Mouse (Mus musculus) heart, embryonic 11.5 days (tissue): ENCODE measurements at regions not wholly inside any gene's neighbourhood (a gene's known extent, or its start where the extent isn't known, plus 50 kb on each side); places are given as distances from the start of the nearest gene placed in this dataset.

Experiments
- ATAC-seq: fragments of 200-750 bp; cut with Nextera tagmentation; replicated peaks from 2 replicates; pipeline ENCODE4 v1.8.0; 2017; ENCODE audit warnings: moderate library complexity; ENCODE audit not compliant: insufficient number of reproducible peaks, low FRiP score, low TSS enrichment
- H3K27ac ChIP-seq: fragments of 300-500 bp; sonication (generic); 2 replicates; pipeline ENCODE4 v1.5.1; 2014; ENCODE audit warnings: mild to moderate bottlenecking, low read depth, low read length
- H3K27me3 ChIP-seq: fragments of 300-500 bp; sonication (generic); 2 replicates; pipeline ENCODE4 v1.6.1; 2014; ENCODE audit warnings: mild to moderate bottlenecking, low read length, mixed read lengths; ENCODE audit not compliant: control insufficient read depth, insufficient read depth
- H3K36me3 ChIP-seq: fragments of 300-500 bp; sonication (generic); 2 replicates; pipeline ENCODE4 v1.6.1; 2014; ENCODE audit warnings: mild to moderate bottlenecking, low read length, moderate library complexity, mixed read lengths; ENCODE audit not compliant: control insufficient read depth, insufficient read depth
- H3K4me1 ChIP-seq: fragments of 300-500 bp; sonication (generic); 2 replicates; pipeline ENCODE4 v1.6.1; 2014; ENCODE audit warnings: low read length; ENCODE audit not compliant: control insufficient read depth, insufficient read depth
- H3K4me2 ChIP-seq: fragments of 300-500 bp; sonication (generic); 2 replicates; pipeline ENCODE4 v1.6.1; 2014; ENCODE audit warnings: mild to moderate bottlenecking, moderate library complexity
- H3K4me3 ChIP-seq: fragments of 300-500 bp; sonication (generic); 2 replicates; pipeline ENCODE4 v1.5.1; 2014; ENCODE audit warnings: low read depth, low read length
- H3K9ac ChIP-seq: fragments of 300-500 bp; sonication (generic); 2 replicates; pipeline ENCODE4 v1.6.1; 2014; ENCODE audit warnings: mild to moderate bottlenecking, low read depth, low read length, moderate library complexity
- H3K9me3 ChIP-seq: fragments of 300-500 bp; sonication (generic); replicated peaks from 2 replicates; pipeline ENCODE4 v1.6.1; 2016; ENCODE audit warnings: low read length; ENCODE audit not compliant: control insufficient read depth
- WGBS: fragments of 180-500 bp; shearing (Covaris S2); extraction: QIAGEN DNeasy Blood & Tissue Kit; methylation state at CpG from one replicate; pipeline ENCODE4 v1.1.7; 2014; ENCODE audit not compliant: insufficient replicate concordance; 5-methylcytosine and 5-hydroxymethylcytosine counted together

DNA sequence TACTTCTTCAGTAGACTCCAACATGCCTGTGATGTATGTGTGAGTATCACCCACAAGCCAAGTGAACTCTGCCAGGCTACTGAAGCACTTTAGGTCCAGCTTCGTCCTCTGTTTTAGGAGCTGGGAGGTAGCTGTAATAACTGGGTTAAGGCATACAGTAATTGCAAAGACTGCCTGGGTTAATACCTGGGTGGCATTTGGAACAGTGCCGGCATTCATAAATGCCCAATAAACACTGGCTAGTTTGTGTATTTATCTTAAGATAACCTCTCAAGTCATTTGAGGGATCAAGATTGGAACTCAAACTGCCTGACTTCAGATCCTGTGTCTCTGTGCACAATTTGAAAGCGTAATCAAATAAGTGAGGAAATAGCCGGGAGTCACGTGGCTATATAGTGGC is 261.0 kb downstream of the Cog6 start:
- no peak for ATAC-seq

DNA sequence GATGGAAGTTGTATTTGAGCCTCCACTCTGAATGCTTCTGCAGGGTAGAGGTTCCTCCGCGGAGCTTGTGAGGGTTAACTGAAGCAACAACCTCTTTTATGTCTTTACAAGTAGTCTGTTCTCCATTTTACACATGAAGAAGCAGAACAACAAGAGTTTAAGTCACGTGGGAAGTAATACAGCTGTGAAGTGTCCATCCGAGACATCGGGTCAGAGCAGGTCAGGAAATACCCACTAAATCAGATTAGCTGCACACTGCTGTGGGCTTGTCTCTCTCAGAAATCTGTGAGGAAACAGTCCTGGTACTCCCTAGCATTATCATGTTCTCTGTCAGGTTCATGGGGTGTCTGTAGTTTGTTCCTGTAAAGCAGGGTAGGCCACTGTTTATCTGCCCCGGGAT is 262.1 kb downstream of the Cog6 start:
- H3K9ac ChIP-seq, result no peak overlapping the region
- H3K9me3 ChIP-seq, result no peaks in the 10 kb centered on the region
- H3K27me3 ChIP-seq, result no peaks in the 10 kb centered on the region
- no peak overlapping the region for H3K4me3 ChIP-seq
- H3K27ac ChIP-seq, result no peak overlapping the region
- no peak overlapping the region for H3K4me2 ChIP-seq
- 69% methylated on average over 6 of the region's 6 CpGs for WGBS
- H3K4me1 ChIP-seq, result no peaks in the 10 kb centered on the region
- ATAC-seq, result no peak
- no peaks in the 10 kb centered on the region for H3K36me3 ChIP-seq

More for the DNA sequence above, 261.0 kb downstream of the Cog6 start:
- Histone ChIP-seq H3K4me1 (no peaks in the 10 kb centered on the region), H3K27ac (no peak overlapping the region), H3K4me3 (no peak overlapping the region), H3K36me3 (no peaks in the 10 kb centered on the region), H3K9me3 (no peaks in the 10 kb centered on the region), H3K27me3 (no peaks in the 10 kb centered on the region), H3K9ac (no peak overlapping the region), H3K4me2 (no peak overlapping the region)
- WGBS, result 63% methylated on average over 5 of the region's 5 CpGs

GRCm38 (mm10) chr3:52754401-52754800 is 262.6 kb downstream of the Cog6 start:
- WGBS, result 58% methylated on average over 4 of the region's 4 CpGs
- Histone ChIP-seq H3K36me3 (no peaks in the 10 kb centered on the region), H3K4me2 (no peak overlapping the region), H3K27me3 (no peaks in the 10 kb centered on the region), H3K27ac (no peak overlapping the region), H3K9ac (no peak overlapping the region), H3K9me3 (no peaks in the 10 kb centered on the region), H3K4me3 (no peak overlapping the region), H3K4me1 (no peaks in the 10 kb centered on the region)
- ATAC-seq, result no peak

GRCm38 (mm10) chr3:52746917-52747316 is 270.1 kb downstream of the Cog6 start:
- Histone ChIP-seq H3K27me3 (no peaks in the 10 kb centered on the region), H3K9me3 (no peaks in the 10 kb centered on the region), H3K4me2 (no peak overlapping the region), H3K36me3 (no peaks in the 10 kb centered on the region), H3K4me1 (no peaks in the 10 kb centered on the region; the same call in 1 of the 2 replicates), H3K27ac (no peak overlapping the region), H3K4me3 (no peak overlapping the region), H3K9ac (no peak overlapping the region)
- ATAC-seq, result no peak
- WGBS, result 69% methylated on average over 3 of the region's 3 CpGs

DNA sequence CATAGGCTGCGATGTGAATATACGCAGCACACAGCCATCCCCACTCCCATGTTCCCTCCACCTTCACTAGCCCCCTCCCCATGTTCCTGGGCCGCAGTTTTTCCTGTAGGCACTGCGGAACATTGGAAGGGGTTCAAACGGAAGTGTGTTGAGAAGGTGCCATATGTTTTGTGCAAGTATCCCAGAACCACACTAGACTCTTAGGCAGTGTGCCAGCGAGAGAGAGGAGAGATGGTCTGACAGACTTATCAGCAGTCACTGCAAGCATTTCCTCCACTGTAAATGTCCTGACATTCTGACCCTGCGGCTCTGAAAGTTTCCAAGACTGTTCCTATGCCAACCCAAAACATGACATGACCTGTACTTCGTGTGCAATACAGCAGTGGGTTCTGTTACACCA is 272.7 kb downstream of the Cog6 start:
- Histone ChIP-seq H3K27me3 (no peaks in the 10 kb centered on the region), H3K4me1 (no peaks in the 10 kb centered on the region; the same call in 1 of the 2 replicates), H3K4me3 (no peak overlapping the region), H3K4me2 (no peak overlapping the region), H3K27ac (no peak overlapping the region), H3K36me3 (no peaks in the 10 kb centered on the region), H3K9ac (no peak overlapping the region), H3K9me3 (no peaks in the 10 kb centered on the region)
- ATAC-seq, result peak; percentile 84
- 45% methylated on average over 8 of the region's 8 CpGs for WGBS

DNA sequence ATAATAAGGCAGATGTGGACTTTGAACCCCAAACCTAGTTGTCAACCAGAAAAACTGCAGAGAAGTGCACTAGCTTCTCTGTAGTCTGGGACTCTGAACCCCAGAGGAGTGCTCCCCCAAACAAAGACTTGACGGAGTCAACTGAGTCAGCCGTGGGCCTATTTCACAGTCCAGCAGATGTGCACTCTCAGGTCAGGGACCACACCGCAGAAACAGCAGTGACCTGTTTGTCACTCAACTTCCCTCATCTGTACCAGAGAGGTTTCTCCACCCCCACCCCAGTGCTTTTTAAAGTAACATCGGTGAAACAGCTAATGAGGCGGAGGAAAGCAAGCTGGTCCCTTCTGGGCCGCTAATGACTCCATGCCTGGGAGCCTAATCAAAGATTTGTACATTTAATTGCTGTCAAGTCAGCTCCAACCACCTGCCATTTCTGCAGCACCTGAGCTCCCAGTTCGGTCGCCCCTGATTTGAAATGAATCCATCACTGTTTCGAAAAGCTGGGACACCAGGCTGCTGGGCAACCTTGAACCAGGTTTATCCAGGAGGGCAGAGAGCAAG is 276.5 kb downstream of the Cog6 start:
- no peak for ATAC-seq
- Histone ChIP-seq H3K27me3 (no peaks in the 10 kb centered on the region), H3K4me2 (no peak overlapping the region), H3K27ac (no peak overlapping the region), H3K36me3 (no peaks in the 10 kb centered on the region), H3K9me3 (no peaks in the 10 kb centered on the region), H3K4me3 (no peak overlapping the region), H3K9ac (no peak overlapping the region), H3K4me1 (no peaks in the 10 kb centered on the region; the same call in 1 of the 2 replicates)
- WGBS, result 62% methylated on average over 9 of the region's 9 CpGs

DNA sequence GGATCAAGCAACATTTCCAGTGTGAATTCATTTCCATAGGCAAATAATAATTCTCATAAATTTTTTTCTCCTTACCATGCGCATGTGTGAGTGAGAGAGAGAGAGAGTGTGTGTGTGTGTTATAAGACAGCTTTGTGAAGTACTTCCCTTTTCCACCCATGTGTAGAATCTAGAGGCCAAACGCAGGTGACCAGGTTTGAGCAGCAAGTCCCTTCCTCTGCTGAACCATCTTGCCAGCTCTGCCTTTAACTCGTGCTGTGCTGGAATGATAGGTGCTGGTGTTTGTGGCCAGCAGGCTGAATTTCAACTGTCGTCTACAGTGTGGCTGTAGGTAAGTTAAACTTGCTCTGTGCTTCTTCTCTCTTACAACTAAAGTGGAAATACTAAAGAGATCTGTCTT is 277.5 kb downstream of the Cog6 start:
- no peak for ATAC-seq
- H3K4me3 ChIP-seq, result no peak overlapping the region
- H3K27ac ChIP-seq, result no peak overlapping the region
- no peaks in the 10 kb centered on the region; the same call in 1 of the 2 replicates for H3K4me1 ChIP-seq
- no peak overlapping the region for H3K9ac ChIP-seq
- 66% methylated on average over 4 of the region's 4 CpGs for WGBS
- H3K4me2 ChIP-seq, result no peak overlapping the region
- H3K27me3 ChIP-seq, result no peaks in the 10 kb centered on the region
- H3K9me3 ChIP-seq, result no peaks in the 10 kb centered on the region
- H3K36me3 ChIP-seq, result no peaks in the 10 kb centered on the region

- Histone ChIP-seq H3K9ac (no peak overlapping the region), H3K36me3 (no peaks in the 10 kb centered on the region), H3K27me3 (no peaks in the 10 kb centered on the region), H3K4me3 (no peak overlapping the region), H3K4me1 (no peaks in the 10 kb centered on the region; the same call in 1 of the 2 replicates), H3K27ac (no peak overlapping the region), H3K9me3 (no peaks in the 10 kb centered on the region), H3K4me2 (no peak overlapping the region)
- no peak for ATAC-seq
- WGBS, result 42% methylated on average over 5 of the region's 5 CpGs
These were observed 278.7 kb downstream of the Cog6 start for GRCm38 (mm10) chr3:52738386-52738785.

- 93% methylated on average over 7 of the region's 7 CpGs for WGBS
- Histone ChIP-seq H3K36me3 (no peaks in the 10 kb centered on the region), H3K4me2 (no peak overlapping the region), H3K9me3 (no peaks in the 10 kb centered on the region), H3K9ac (no peak overlapping the region), H3K4me1 (no peaks in the 10 kb centered on the region), H3K4me3 (no peak overlapping the region), H3K27ac (no peak overlapping the region), H3K27me3 (no peaks in the 10 kb centered on the region)
- ATAC-seq, result no peak
These were observed 281.1 kb downstream of the Cog6 start for GRCm38 (mm10) chr3:52735939-52736338.
